Mouse (Mus musculus) embryonic fibroblast, embryonic 13.5 days (primary cell): ENCODE measurements at regions not wholly inside any gene's neighbourhood (a gene's known extent, or its start where the extent isn't known, plus 50 kb on each side); places are given as distances from the start of the nearest gene placed in this dataset.

Source experiments
- CTCF ChIP-seq: IDR thresholded peaks from 2 replicates; pipeline ENCODE4 v1.5.1; 2011; ENCODE audit warnings: mild to moderate bottlenecking, control low read depth, low read length, moderate library complexity, borderline replicate concordance; ENCODE audit not compliant: insufficient read depth
- POLR2A ChIP-seq: IDR thresholded peaks from 2 replicates; pipeline ENCODE4 v1.6.1; 2011; ENCODE audit warnings: low read depth, mild to moderate bottlenecking, control low read depth, low read length, moderate library complexity

DNA sequence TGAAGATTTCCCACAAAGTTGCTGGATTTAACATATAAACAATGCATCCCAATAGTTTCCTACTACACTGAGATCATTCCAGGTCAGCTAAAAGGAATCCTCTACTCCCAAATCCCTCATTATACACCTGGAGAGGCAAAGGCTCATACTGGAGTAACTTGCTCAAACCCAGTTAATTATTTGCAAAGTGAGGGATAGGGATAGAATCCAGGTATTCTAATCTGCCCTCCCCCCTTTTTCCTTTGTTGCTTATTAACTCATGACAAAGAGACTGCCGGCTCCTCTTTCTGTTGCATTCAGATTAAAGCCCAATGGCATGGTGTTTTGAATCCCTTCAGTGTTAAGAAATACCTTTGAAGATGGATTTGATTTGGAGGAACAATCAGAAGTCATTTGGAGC is 308.4 kb downstream of the Epha4 start:
- TF ChIP-seq POLR2A: no peak
- TF ChIP-seq CTCF: no peak
